Comparison of ENCODE assay signal across 8 mouse cellular contexts in genomic region chr3:138222952-138223351, GRCm38 (mm10). TPM values are rescaled to one million over a fixed set of nuclear protein-coding genes. Genes with fewer than 3 reads are reported as not detected.
DNase-seq lines count a peak whose midpoint lies in the region; ATAC-seq and TF ChIP-seq lines count a peak whose summit lies in the region.

No protein-coding gene starts in this region.

- no peaks in the 10 kb centered on the region for H3K9me3 ChIP-seq in forebrain, embryonic 14.5 days (replicated peaks; ENCODE audit: control insufficient read depth, low read length)
- H3K9me3 ChIP-seq in midbrain, embryonic 11.5 days (ENCODE audit: control insufficient read depth, low read length): no peaks in the 10 kb centered on the region
- no peaks in the 10 kb centered on the region for H3K9me3 ChIP-seq in stomach, postnatal 0 days (ENCODE audit: control insufficient read depth, low read length)

- TF ChIP-seq EP300 in stomach, postnatal 0 days (optimal IDR thresholded peaks at IDR 0.05): no peak

- 55% methylated on average over 5 of the region's 5 CpGs for WGBS in forebrain, embryonic 14.5 days
- WGBS in midbrain, embryonic 11.5 days: 56% methylated on average over 5 of the region's 5 CpGs
- WGBS in stomach, postnatal 0 days: 58% methylated on average over 5 of the region's 5 CpGs

- TF ChIP-seq CTCF in stomach, postnatal 0 days (IDR thresholded peaks at IDR 0.05; ENCODE audit: low read depth): peak; percentile 84

- no peak overlapping the region for H3K9ac ChIP-seq in forebrain, embryonic 14.5 days (ENCODE audit: low read length)
- H3K9ac ChIP-seq in midbrain, embryonic 11.5 days (ENCODE audit: low read length): no peak overlapping the region
- H3K9ac ChIP-seq in stomach, postnatal 0 days (ENCODE audit: low read length): no peak overlapping the region

- H3K4me1 ChIP-seq in forebrain, embryonic 14.5 days (ENCODE audit: control insufficient read depth, insufficient read depth, low read length): no peaks in the 10 kb centered on the region
- H3K4me1 ChIP-seq in midbrain, embryonic 11.5 days (ENCODE audit: control insufficient read depth, insufficient read depth, low read length): peaks cover 6% of the 10 kb centered on the region
- no peaks in the 10 kb centered on the region for H3K4me1 ChIP-seq in stomach, postnatal 0 days (replicated peaks; ENCODE audit: control insufficient read depth, insufficient read depth)

- peak; percentile 83 for ATAC-seq in forebrain, embryonic 14.5 days
- ATAC-seq in inflammation-experienced regulatory T-cells, adult 6 months: peak; percentile 95
- peak; percentile 63; the same call in 1 of the 2 replicates for ATAC-seq in midbrain, embryonic 11.5 days (ENCODE audit: low FRiP score)
- peak; percentile 79 for ATAC-seq in stomach, postnatal 0 days (ENCODE audit: low FRiP score, low TSS enrichment)

- peak; percentile 60 for DNase-seq in ovary, postnatal 14 days (ENCODE audit: low spot score)
- no peak for DNase-seq in ovary, adult 18-20 months (ENCODE audit: low spot score)
- peak; percentile 3 for DNase-seq in c-Kit-negative CD71-positive TER-119-positive erythroid progenitor cells, embryonic 14.5 days (ENCODE audit: low read depth, low spot score)
- peak; percentile 82 for DNase-seq in forebrain, embryonic 14.5 days (ENCODE audit: low spot score)
- peak; percentile 42 to 66 for DNase-seq in left cerebral cortex, postnatal 14 days (ENCODE audit: low spot score in 2 of 2)
- DNase-seq in midbrain, embryonic 11.5 days (ENCODE audit: low spot score, missing footprints): peak; percentile 87
- peak; percentile 74 for DNase-seq in stomach, postnatal 0 days (ENCODE audit: low spot score)

- H3K4me3 ChIP-seq in forebrain, embryonic 14.5 days (ENCODE audit: low read depth, low read length): no peak overlapping the region
- no peak overlapping the region for H3K4me3 ChIP-seq in midbrain, embryonic 11.5 days (ENCODE audit: low read depth, low read length)
- no peak overlapping the region for H3K4me3 ChIP-seq in stomach, postnatal 0 days (ENCODE audit: low read depth, low read length)

- H3K36me3 ChIP-seq in forebrain, embryonic 14.5 days (ENCODE audit: control insufficient read depth, insufficient read depth, low read length): no peaks in the 10 kb centered on the region
- H3K36me3 ChIP-seq in midbrain, embryonic 11.5 days (ENCODE audit: control insufficient read depth, insufficient read depth, low read length): no peaks in the 10 kb centered on the region
- no peaks in the 10 kb centered on the region for H3K36me3 ChIP-seq in stomach, postnatal 0 days (ENCODE audit: control insufficient read depth, insufficient read depth, low read length)

- no peak overlapping the region for H3K4me2 ChIP-seq in forebrain, embryonic 14.5 days (ENCODE audit: low read length)
- no peak overlapping the region for H3K4me2 ChIP-seq in midbrain, embryonic 11.5 days
- H3K4me2 ChIP-seq in stomach, postnatal 0 days (replicated peaks; ENCODE audit: low read depth): no peak overlapping the region

- H3K27me3 ChIP-seq in forebrain, embryonic 14.5 days (replicated peaks; ENCODE audit: control insufficient read depth, insufficient read depth, low read length): no peaks in the 10 kb centered on the region
- H3K27me3 ChIP-seq in midbrain, embryonic 11.5 days (ENCODE audit: control insufficient read depth, insufficient read depth, low read length): no peaks in the 10 kb centered on the region
- no peaks in the 10 kb centered on the region for H3K27me3 ChIP-seq in stomach, postnatal 0 days (ENCODE audit: control insufficient read depth, insufficient read depth, low read length)

- intact Hi-C loops in left cerebral cortex, postnatal 14 days (cut with DNase I): loop anchor here (5.0 kb wide), 1 partner anchor 184 kb away; no protein-coding TSS in a partner anchor

- no peak overlapping the region for H3K27ac ChIP-seq in forebrain, embryonic 14.5 days (ENCODE audit: low read depth, low read length)
- no peak overlapping the region for H3K27ac ChIP-seq in midbrain, embryonic 11.5 days (ENCODE audit: low read depth, low read length)
- H3K27ac ChIP-seq in stomach, postnatal 0 days (replicated peaks): no peak overlapping the region

RNA-seq across cellular contexts. Expression of gene Adh7, which starts 5.4 kb away (rescaled TPM):
- polyA plus RNA-seq in forebrain, embryonic 14.5 days (2014; fragmentation: Nextera tagmentation; extraction: Ambion mirVana): 0.14 and 0.96 TPM in 2 replicates
- not detected for polyA plus RNA-seq in inflammation-experienced regulatory T-cells, adult 6 months (2017; shearing (Covaris generic))
- under 1 TPM; 0.08 to 0.09 TPM for total RNA-seq in left cerebral cortex, postnatal 14 days (2021)
- 0.11 and 0.16 TPM in 2 replicates for polyA plus RNA-seq in midbrain, embryonic 11.5 days (2014; fragmentation: Nextera tagmentation; extraction: Ambion mirVana)
- 31.3 and 43.4 TPM in 2 replicates for polyA plus RNA-seq in stomach, postnatal 0 days (2015; fragmentation: Nextera tagmentation; extraction: Ambion mirVana)

RNA-seq across cellular contexts. Expression of gene 4930579F01Rik, which starts 29.3 kb away (rescaled TPM):
- not detected in 2 replicates for polyA plus RNA-seq in forebrain, embryonic 14.5 days (2014; fragmentation: Nextera tagmentation; extraction: Ambion mirVana)
- not detected for polyA plus RNA-seq in inflammation-experienced regulatory T-cells, adult 6 months (2017; shearing (Covaris generic))
- total RNA-seq in left cerebral cortex, postnatal 14 days (2021): not detected
- not detected in 2 replicates for polyA plus RNA-seq in midbrain, embryonic 11.5 days (2014; fragmentation: Nextera tagmentation; extraction: Ambion mirVana)
- 0.11 and 0.22 TPM in 2 replicates for polyA plus RNA-seq in stomach, postnatal 0 days (2015; fragmentation: Nextera tagmentation; extraction: Ambion mirVana)

RNA-seq across cellular contexts. Expression of gene Adh1, which starts 37.8 kb away (rescaled TPM):
- polyA plus RNA-seq in forebrain, embryonic 14.5 days (2014; fragmentation: Nextera tagmentation; extraction: Ambion mirVana): 0.47 and 0.57 TPM in 2 replicates
- 1 to 10 TPM in 2 of 3 experiments, not detected in 1; 1.9 to 3.3 TPM for polyA plus RNA-seq in inflammation-experienced regulatory T-cells, adult 6 months (2017; shearing (Covaris generic))
- total RNA-seq in left cerebral cortex, postnatal 14 days (2021): under 1 TPM; 0.64 to 0.89 TPM
- polyA plus RNA-seq in midbrain, embryonic 11.5 days (2014; fragmentation: Nextera tagmentation; extraction: Ambion mirVana): 0.23 and 0.48 TPM in 2 replicates
- polyA plus RNA-seq in stomach, postnatal 0 days (2015; fragmentation: Nextera tagmentation; extraction: Ambion mirVana): 134 and 155 TPM in 2 replicates

Comparison
In these comparisons a context has a peak if more than half of its experiments do, and no peak if none do; other contexts are left out.
1. RNA of gene Adh7, which starts 5.4 kb away (polyA plus RNA-seq): 31.3 to 43.4 TPM in stomach, postnatal 0 days; 0.11 to 0.16 TPM in midbrain, embryonic 11.5 days, 0.14 to 0.96 TPM in forebrain, embryonic 14.5 days and not detected in inflammation-experienced regulatory T-cells, adult 6 months; every median in the first group is over 10 times any median in the second.
2. RNA of gene Adh1, which starts 37.8 kb away (polyA plus RNA-seq): 134 to 155 TPM in stomach, postnatal 0 days; 1.9 to 3.3 TPM in inflammation-experienced regulatory T-cells, adult 6 months, 0.23 to 0.48 TPM in midbrain, embryonic 11.5 days and 0.47 to 0.57 TPM in forebrain, embryonic 14.5 days; every median in the first group is over 10 times any median in the second.
3. Peak in every context shown above with its lines, with median percentiles within 50 percentile points of each other: ATAC-seq.